Mouse (Mus musculus) MEL-GATA-1-ER (cell line): ENCODE results near the gene Atad3a.

Experiments used
- DNase-seq: peaks from one replicate; pipeline ENCODE4 v3.0.0-alpha.2; 2012; ENCODE audit warnings: low read depth; ENCODE audit errors: extremely low read depth

Gene Atad3a

GRCm38 (mm10) chr4:155694482-155695401 lies 66.2 kb downstream of the Atad3a start:
- no peak for DNase-seq

DNA sequence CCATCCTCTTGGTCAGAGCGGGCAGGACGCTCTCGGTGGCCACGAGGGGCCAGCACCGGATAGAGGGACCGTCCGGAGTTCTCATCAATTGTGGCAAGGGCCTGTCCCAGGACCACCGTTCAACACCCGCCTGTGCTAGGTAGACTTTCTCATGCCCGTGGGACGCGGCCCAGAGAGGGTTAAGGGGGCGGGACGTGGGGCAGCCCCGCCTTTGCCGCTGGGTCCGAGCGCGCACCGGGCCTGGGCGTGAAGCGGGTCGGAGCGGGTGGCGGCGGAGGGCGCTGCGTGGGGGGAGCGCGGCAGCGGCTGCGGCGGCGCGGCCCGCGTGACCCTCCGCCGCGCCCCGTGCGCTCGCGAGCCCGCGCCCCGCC lies 66.8 kb downstream of the Atad3a start, which contains the start of gene Fndc10:
Fndc10 (plus strand) TSS at position 232 of the 371 bp plus-strand sequence.
- no peak for DNase-seq

DNA sequence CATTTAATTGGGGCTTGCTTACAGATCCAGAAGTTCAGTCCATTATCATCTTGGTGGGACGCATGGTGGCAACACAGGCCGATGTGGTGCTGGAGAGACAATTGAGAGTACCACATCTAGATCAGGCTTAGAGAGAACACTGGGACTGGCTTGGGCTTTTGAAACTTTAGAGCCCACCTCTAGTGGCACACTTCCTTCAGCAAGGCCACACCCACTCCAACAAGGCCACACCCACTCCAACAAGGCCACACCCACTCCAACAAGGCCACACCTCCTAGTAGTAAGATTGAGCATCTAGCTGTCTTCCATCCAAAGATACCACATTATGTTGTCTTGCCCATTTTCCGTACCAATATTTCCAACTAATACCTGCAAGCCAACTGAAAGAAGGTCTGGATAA lies 68.5 kb downstream of the Atad3a start:
- DNase-seq, result no peak
